Mouse (Mus musculus) neural tube, embryonic 12.5 days (tissue): ENCODE measurements around the gene Nudt7. TPM values are rescaled to one million over a fixed set of nuclear protein-coding genes. Genes with fewer than 3 reads are reported as not detected.

Experiments
- ATAC-seq: fragments of 200-750 bp; cut with Nextera tagmentation; 2 replicates; pipeline ENCODE4 v1.8.0; 2017; ENCODE audit warnings: low read depth, mild to moderate bottlenecking, moderate TSS enrichment, moderate library complexity; ENCODE audit not compliant: low FRiP score
- H3K27ac ChIP-seq: fragments of 300-500 bp; sonication (generic); 2 replicates; pipeline ENCODE4 v1.5.1; 2016
- H3K27me3 ChIP-seq: fragments of 300-500 bp; sonication (generic); replicated peaks from 2 replicates; pipeline ENCODE4 v1.6.1; 2016; ENCODE audit warnings: mild to moderate bottlenecking
- H3K36me3 ChIP-seq: fragments of 300-500 bp; sonication (generic); 2 replicates; pipeline ENCODE4 v1.6.1; 2016; ENCODE audit warnings: mild to moderate bottlenecking
- H3K4me1 ChIP-seq: fragments of 300-500 bp; sonication (generic); 2 replicates; pipeline ENCODE4 v1.6.1; 2016
- H3K4me2 ChIP-seq: fragments of 300-500 bp; sonication (generic); replicated peaks from 2 replicates; pipeline ENCODE4 v1.6.1; 2016; ENCODE audit warnings: mild to moderate bottlenecking
- H3K4me3 ChIP-seq: fragments of 300-500 bp; sonication (generic); 2 replicates; pipeline ENCODE4 v1.5.1; 2016
- H3K9ac ChIP-seq: fragments of 300-500 bp; sonication (generic); 2 replicates; pipeline ENCODE4 v1.6.1; 2016; ENCODE audit warnings: mild to moderate bottlenecking
- H3K9me3 ChIP-seq: fragments of 300-500 bp; sonication (generic); 2 replicates; pipeline ENCODE4 v1.6.1; 2016; ENCODE audit warnings: mild to moderate bottlenecking
- WGBS: fragments of 180-500 bp; shearing (Covaris S2); methylation state at CpG from one replicate; pipeline ENCODE4 v1.1.7; 2016; 5-methylcytosine and 5-hydroxymethylcytosine counted together
- polyA plus RNA-seq: library from polyadenylated mRNA; unstranded; fragments of >200 nt; fragmentation: Nextera tagmentation; extraction: Ambion mirVana; gene quantifications from 2 replicates; pipeline ENCODE4 v1.2.1, GENCODE M21; 2016

Gene Nudt7
- 8.0 and 9.9 TPM in 2 replicates for polyA plus RNA-seq

DNA sequence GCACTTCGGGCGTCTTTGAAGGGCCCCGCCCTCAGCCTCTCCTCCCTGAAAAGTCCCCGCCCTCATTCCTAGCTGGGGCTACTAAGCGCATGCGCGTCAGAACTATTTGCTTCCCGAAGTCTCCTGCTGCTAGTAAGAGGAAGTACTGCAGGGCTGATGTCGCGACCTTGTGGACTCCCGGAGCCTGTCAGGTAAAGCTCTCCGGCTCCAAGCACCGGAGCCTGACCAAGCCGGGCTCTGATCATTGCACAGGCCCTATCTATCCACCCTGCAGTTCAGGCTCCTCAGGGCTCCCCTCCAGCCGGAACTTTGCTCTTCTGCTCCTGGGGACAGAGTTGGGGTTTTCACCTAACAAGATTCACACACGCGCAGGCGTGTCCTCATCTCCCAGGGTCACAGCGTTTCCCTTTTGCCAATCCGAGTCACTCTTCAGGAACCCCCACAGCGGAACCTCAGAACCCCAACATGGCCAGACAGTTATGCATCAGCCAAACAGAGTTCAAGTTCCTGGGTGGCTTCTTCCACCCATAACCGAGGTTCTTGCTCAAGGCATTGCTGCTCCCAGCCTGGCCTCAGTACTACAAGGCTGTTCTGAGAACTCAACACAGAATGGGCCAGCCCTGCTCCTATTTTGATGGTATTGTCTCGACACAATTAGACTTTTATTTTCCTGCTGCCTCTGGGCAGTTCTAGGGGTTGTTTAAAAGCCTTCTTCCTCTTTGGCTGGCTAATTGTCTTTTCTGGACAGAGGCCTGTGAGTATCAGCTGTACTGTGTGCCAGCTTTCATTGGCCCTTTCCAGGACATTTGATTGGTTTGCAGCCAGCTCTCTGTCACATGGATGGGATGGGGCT lies at the start of gene Nudt7:
Gene Nudt7 (plus strand): TSS at position 48 of the 853 bp plus-strand sequence.
- H3K4me2 ChIP-seq: peak within 1 kb of the TSS; percentile 67
- no peak within 1 kb of the TSS for H3K27ac ChIP-seq
- H3K9ac ChIP-seq: peak within 1 kb of the TSS; percentile 44
- ATAC-seq: peak; percentile 91
- peaks cover 9% of the 10 kb centered on the region for H3K4me1 ChIP-seq
- H3K27me3 ChIP-seq: no peaks in the 10 kb centered on the region
- H3K4me3 ChIP-seq: peak within 1 kb of the TSS; percentile 36
- no peaks in the 10 kb centered on the region for H3K9me3 ChIP-seq
- no peaks in the 10 kb centered on the region for H3K36me3 ChIP-seq
- 2% methylated on average over 23 of the region's 23 CpGs for WGBS

DNA sequence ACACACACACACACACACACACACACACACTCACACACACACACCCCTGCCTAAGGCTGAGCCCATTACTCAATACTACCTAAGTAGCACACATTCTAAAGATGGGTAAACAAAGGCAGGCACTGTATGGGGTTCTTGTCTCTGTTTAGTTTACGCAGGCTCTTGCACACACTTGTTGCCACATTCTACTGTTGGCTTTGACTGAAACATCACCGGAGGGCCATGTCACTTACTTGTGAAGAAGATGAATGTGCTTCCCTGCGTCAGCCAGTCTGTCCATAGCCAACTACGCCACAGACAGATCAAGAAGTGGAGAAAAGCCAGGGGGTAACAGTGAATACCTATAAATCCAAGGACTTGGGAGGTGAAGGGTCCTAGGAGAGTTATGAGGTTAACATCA lies 45.4 kb upstream of the Nudt7 start:
- WGBS: 82% methylated on average over 4 of the region's 4 CpGs
- Histone ChIP-seq H3K9ac (no peak overlapping the region), H3K27me3 (no peaks in the 10 kb centered on the region), H3K27ac (no peak overlapping the region), H3K4me1 (no peaks in the 10 kb centered on the region), H3K4me3 (no peak overlapping the region), H3K9me3 (no peaks in the 10 kb centered on the region), H3K36me3 (no peaks in the 10 kb centered on the region), H3K4me2 (no peak overlapping the region)
- ATAC-seq: no peak

DNA sequence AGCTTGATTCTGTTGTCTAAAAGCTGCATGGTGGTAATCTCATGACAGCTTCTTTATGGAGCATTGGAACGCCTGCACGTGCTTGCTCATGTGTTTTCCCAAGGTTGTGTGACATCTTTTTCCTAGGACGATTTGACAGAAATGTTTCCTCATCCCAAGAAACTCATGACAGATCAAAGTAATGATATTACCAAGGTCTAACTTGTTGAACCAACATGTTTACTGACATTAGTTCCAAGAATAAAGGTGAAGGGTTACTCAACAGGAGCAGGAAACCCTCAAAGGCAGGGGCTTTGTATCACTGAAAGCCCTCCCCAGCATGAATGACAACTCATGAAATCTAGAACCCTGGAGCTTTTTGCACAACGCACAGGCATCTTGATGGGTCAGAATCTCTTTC lies 42.6 kb upstream of the Nudt7 start:
- ATAC-seq: no peak
- 86% methylated on average over 4 of the region's 4 CpGs for WGBS
- Histone ChIP-seq H3K9me3 (no peaks in the 10 kb centered on the region), H3K36me3 (no peaks in the 10 kb centered on the region), H3K9ac (no peak overlapping the region), H3K4me1 (no peaks in the 10 kb centered on the region), H3K4me3 (no peak overlapping the region), H3K27ac (no peak overlapping the region), H3K4me2 (no peak overlapping the region), H3K27me3 (no peaks in the 10 kb centered on the region)

DNA sequence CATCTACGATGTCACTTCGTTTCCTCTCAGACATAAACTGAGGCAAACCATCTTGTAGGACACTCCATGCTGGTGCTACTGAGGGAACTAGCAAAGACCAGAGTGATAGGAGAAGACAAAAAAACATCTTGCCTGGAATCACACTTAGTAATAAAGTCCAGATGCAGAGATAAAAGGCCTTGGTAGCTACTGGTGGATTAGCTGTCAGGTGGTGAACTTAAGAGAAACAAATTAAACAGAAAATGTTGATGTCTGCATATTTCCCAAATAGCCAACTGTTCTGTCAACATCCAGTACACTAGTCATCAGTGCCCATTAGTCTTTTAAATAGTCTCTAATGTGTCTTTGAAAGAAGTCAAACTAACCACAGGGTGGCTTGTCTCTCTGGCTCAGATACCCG lies 40.0 kb upstream of the Nudt7 start:
- Histone ChIP-seq H3K27me3 (no peaks in the 10 kb centered on the region), H3K4me3 (no peak overlapping the region), H3K4me1 (no peaks in the 10 kb centered on the region), H3K27ac (no peak overlapping the region), H3K36me3 (no peaks in the 10 kb centered on the region), H3K9ac (no peak overlapping the region), H3K4me2 (no peak overlapping the region), H3K9me3 (no peaks in the 10 kb centered on the region)
- 89% methylated on average over 3 of the region's 3 CpGs for WGBS
- no peak for ATAC-seq

DNA sequence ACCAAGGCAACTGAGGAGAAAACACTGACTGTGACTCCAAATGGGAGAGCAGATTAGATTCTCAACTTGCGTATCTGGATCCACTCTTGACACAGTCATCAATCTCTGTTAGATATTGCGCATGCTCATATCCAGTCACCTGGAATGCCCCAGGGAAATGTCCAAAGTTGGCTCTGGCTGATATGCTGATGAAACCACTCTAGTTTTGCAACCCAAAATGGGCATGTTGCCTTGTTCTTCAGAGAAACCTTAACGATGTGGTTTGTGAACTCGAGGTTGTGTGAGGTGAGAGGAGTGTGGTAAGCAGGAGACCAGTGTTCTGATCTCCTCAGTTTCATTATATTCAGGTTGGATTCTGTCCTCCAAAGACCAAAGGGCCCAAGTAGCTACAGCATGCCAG lies 38.8 kb upstream of the Nudt7 start:
- no peak for ATAC-seq
- Histone ChIP-seq H3K27ac (no peak overlapping the region), H3K27me3 (no peaks in the 10 kb centered on the region), H3K36me3 (no peaks in the 10 kb centered on the region), H3K4me1 (no peaks in the 10 kb centered on the region), H3K4me2 (no peak overlapping the region), H3K9ac (no peak overlapping the region), H3K4me3 (no peak overlapping the region), H3K9me3 (no peaks in the 10 kb centered on the region)
- WGBS: 94% methylated on average over 4 of the region's 4 CpGs

DNA sequence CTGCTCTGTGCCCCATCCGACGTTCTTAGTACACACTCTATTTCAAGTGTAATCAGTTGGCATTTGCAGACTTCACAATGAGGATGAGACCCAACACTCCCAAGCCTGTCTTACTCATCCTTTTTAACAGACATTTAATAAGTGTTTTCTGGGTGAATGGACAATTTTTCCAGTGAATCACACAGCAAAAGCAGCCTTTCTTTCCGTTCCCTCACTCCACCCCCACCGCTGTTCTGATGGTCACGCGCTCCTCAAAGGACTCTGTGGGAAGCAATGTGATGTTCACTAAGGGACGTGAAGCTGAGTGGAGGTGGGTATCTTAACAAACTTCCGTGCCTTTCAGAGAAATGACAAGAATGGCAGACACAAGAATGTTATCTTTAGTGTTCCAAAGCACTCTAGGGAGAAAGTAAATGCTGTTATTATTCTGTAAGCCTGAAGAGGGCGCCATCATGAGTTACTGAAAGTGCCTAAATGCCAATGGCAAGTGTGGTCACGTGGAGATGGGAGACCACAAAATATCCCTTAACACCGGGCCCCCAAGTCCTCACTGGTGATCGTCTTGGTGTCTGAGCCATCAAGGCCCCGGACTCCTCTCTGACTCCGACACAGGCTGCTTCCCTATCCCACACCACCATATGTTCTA lies 32.7 kb upstream of the Nudt7 start:
- no peak overlapping the region for H3K27ac ChIP-seq
- H3K4me2 ChIP-seq: no peak overlapping the region
- ATAC-seq: no peak
- H3K4me1 ChIP-seq: no peaks in the 10 kb centered on the region
- no peak overlapping the region for H3K4me3 ChIP-seq
- 61% methylated on average over 14 of the region's 14 CpGs for WGBS
- H3K27me3 ChIP-seq: no peaks in the 10 kb centered on the region
- H3K9ac ChIP-seq: no peak overlapping the region
- H3K9me3 ChIP-seq: no peaks in the 10 kb centered on the region
- no peaks in the 10 kb centered on the region for H3K36me3 ChIP-seq

GRCm38 (mm10) chr8:114103401-114103800 lies 30.0 kb upstream of the Nudt7 start:
- Histone ChIP-seq H3K27ac (no peak overlapping the region), H3K36me3 (no peaks in the 10 kb centered on the region), H3K27me3 (no peaks in the 10 kb centered on the region), H3K9me3 (no peaks in the 10 kb centered on the region), H3K4me2 (no peak overlapping the region), H3K4me1 (no peaks in the 10 kb centered on the region), H3K9ac (no peak overlapping the region), H3K4me3 (no peak overlapping the region)
- WGBS: 76% methylated on average over 7 of the region's 7 CpGs
- ATAC-seq: no peak

DNA sequence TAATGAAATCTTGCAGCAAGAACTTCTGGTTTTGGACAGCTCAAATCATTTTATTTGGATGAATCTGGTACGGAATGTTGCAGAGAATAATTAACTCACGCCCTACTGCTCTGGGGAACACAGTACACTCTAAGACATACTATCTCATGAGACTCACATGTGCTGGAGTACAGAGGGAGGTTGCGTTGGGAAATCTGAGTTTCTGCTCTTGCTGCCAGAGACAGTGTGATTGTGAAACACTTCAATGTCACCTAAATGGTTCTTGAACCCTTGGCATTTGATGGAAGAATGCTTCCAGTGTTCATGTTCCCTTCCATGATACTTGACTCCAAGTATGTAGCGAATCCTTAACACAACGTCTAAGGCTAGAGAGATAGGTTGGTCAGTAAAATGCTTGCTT lies 27.4 kb upstream of the Nudt7 start:
- H3K9me3 ChIP-seq: no peaks in the 10 kb centered on the region
- H3K4me1 ChIP-seq: 0 out of 2 replicates have a peak, but pooled peaks cover 2% of the 10 kb centered on the region
- no peak for ATAC-seq
- H3K4me2 ChIP-seq: no peak overlapping the region
- no peak overlapping the region for H3K9ac ChIP-seq
- no peak overlapping the region for H3K4me3 ChIP-seq
- no peaks in the 10 kb centered on the region for H3K27me3 ChIP-seq
- H3K27ac ChIP-seq: no peak overlapping the region
- WGBS: 89% methylated on average over 5 of the region's 5 CpGs
- H3K36me3 ChIP-seq: no peaks in the 10 kb centered on the region

GRCm38 (mm10) chr8:114109365-114110140 lies 23.8 kb upstream of the Nudt7 start:
- 0 out of 2 replicates have a peak, but pooled peaks cover 2% of the 10 kb centered on the region for H3K4me1 ChIP-seq
- no peak overlapping the region for H3K4me3 ChIP-seq
- no peaks in the 10 kb centered on the region for H3K9me3 ChIP-seq
- WGBS: 65% methylated on average over 20 of the region's 20 CpGs
- H3K4me2 ChIP-seq: no peak overlapping the region
- no peak overlapping the region for H3K27ac ChIP-seq
- ATAC-seq: no peak
- no peaks in the 10 kb centered on the region for H3K36me3 ChIP-seq
- no peak overlapping the region for H3K9ac ChIP-seq
- no peaks in the 10 kb centered on the region for H3K27me3 ChIP-seq

- no peak overlapping the region for H3K9ac ChIP-seq
- H3K27ac ChIP-seq: no peak overlapping the region
- H3K9me3 ChIP-seq: no peaks in the 10 kb centered on the region
- H3K4me2 ChIP-seq: no peak overlapping the region
- no peaks in the 10 kb centered on the region for H3K27me3 ChIP-seq
- 13% methylated on average over 1 of the region's 1 CpGs for WGBS
- H3K36me3 ChIP-seq: no peaks in the 10 kb centered on the region
- H3K4me3 ChIP-seq: no peak overlapping the region
- peaks cover 19% of the 10 kb centered on the region for H3K4me1 ChIP-seq
- no peak for ATAC-seq
Measured at GRCm38 (mm10) chr8:114115076-114115475, 18.3 kb upstream of the Nudt7 start.

GRCm38 (mm10) chr8:114116049-114116448 lies 17.3 kb upstream of the Nudt7 start:
- peaks cover 19% of the 10 kb centered on the region for H3K4me1 ChIP-seq
- no peak overlapping the region for H3K9ac ChIP-seq
- WGBS: 2% methylated on average over 2 of the region's 2 CpGs
- no peaks in the 10 kb centered on the region for H3K27me3 ChIP-seq
- H3K36me3 ChIP-seq: no peaks in the 10 kb centered on the region
- peak; percentile 29; the same call in 1 of the 2 replicates for ATAC-seq
- H3K9me3 ChIP-seq: no peaks in the 10 kb centered on the region
- peak overlapping the region; percentile 46; the same call in 1 of the 2 replicates for H3K27ac ChIP-seq
- no peak overlapping the region for H3K4me3 ChIP-seq
- H3K4me2 ChIP-seq: no peak overlapping the region

GRCm38 (mm10) chr8:114117439-114117838 lies 15.9 kb upstream of the Nudt7 start:
- Histone ChIP-seq H3K9me3 (no peaks in the 10 kb centered on the region), H3K9ac (no peak overlapping the region), H3K36me3 (no peaks in the 10 kb centered on the region), H3K4me1 (peaks cover 19% of the 10 kb centered on the region), H3K4me2 (no peak overlapping the region), H3K27ac (no peak overlapping the region), H3K4me3 (no peak overlapping the region), H3K27me3 (no peaks in the 10 kb centered on the region)
- ATAC-seq: no peak
